Mouse (Mus musculus): ENCODE measurements around the gene Ccdc47. TPM values are rescaled to one million over a fixed set of nuclear protein-coding genes. Genes with fewer than 3 reads are reported as not detected.

The Ccdc47 gene
- total RNA-seq, 1 experiment = 82.3 TPM

DNA sequence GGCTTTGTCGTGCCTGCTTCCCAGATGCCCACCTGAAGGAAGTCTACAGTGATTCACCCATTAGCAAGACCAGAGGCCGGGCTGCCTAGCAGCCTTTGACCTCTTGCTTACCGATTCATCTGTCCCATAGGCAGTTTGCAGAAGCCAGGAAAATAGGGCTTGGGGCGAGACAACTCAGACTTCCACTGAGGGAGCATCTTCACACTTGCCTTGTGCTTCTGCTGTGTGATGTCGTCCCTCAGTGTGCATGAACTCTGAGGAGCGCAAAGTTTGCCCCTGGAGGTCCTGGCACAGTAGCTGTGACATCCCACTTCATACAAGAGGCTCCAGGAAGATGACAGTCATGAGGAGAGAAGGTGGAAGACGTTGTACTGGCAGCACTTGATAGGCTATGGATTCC, 59.0 kb downstream of the Ccdc47 start:
- Histone ChIP-seq H3K4me3 (ENCODE audit: insufficient read depth in 1 of 2, low read depth in 1 of 2, low read length in 2 of 2, poor library complexity in 1 of 2, severe bottlenecking in 1 of 2) (no peak overlapping the region), H3K4me1 (ENCODE audit: control insufficient read depth in 2 of 2, insufficient read depth in 2 of 2, low read length in 2 of 2, poor library complexity in 1 of 2) (peaks cover 0 to 15% of the 10 kb centered on the region in 2 experiments; a peak in 2 of 4 replicates), H3K36me3 (ENCODE audit: control insufficient read depth, insufficient read depth, low read length, poor library complexity, severe bottlenecking) (peaks cover 23% of the 10 kb centered on the region; the same call in 1 of the 2 replicates), H3K9ac (ENCODE audit: insufficient read depth, low read depth, low read length, poor library complexity, severe bottlenecking) (no peak overlapping the region), H3K27ac (ENCODE audit: insufficient read depth, low read depth, low read length, poor library complexity, severe bottlenecking) (no peak overlapping the region), H3K9me3 (ENCODE audit: control insufficient read depth, insufficient read depth, low read depth, low read length) (no peaks in the 10 kb centered on the region)
- DNase-seq (ENCODE audit: low read depth, low spot score) = no peak
- TF ChIP-seq MAFK (IDR thresholded peaks at IDR 0.05; ENCODE audit: insufficient read depth, low read depth, low read length) (no peak), HCFC1 (IDR thresholded peaks at IDR 0.05; ENCODE audit: borderline replicate concordance, insufficient read depth, low read length) (no peak), CHD2 (IDR thresholded peaks at IDR 0.05; ENCODE audit: low read depth, low read length) (no peak), ZNF384 (IDR thresholded peaks at IDR 0.05; ENCODE audit: low read depth, low read length) (no peak), ZC3H11A (IDR thresholded peaks at IDR 0.05; ENCODE audit: borderline replicate concordance, low read depth, low read length) (no peak)
- in situ Hi-C loops (cut with MboI; ENCODE audit: low sequenced_read_pairs in 2 of 2, unreplicated experiment in 2 of 2) = no loop called here

GRCm38 (mm10) chr11:106156257-106156656, 59.9 kb downstream of the Ccdc47 start:
- in situ Hi-C loops (cut with MboI; ENCODE audit: low sequenced_read_pairs in 2 of 2, unreplicated experiment in 2 of 2) = no loop called here
- Histone ChIP-seq H3K9ac (ENCODE audit: insufficient read depth, low read depth, low read length, poor library complexity, severe bottlenecking) (no peak overlapping the region), H3K27ac (ENCODE audit: insufficient read depth, low read depth, low read length, poor library complexity, severe bottlenecking) (no peak overlapping the region), H3K4me3 (ENCODE audit: insufficient read depth in 1 of 2, low read depth in 1 of 2, low read length in 2 of 2, poor library complexity in 1 of 2, severe bottlenecking in 1 of 2) (no peak overlapping the region), H3K36me3 (ENCODE audit: control insufficient read depth, insufficient read depth, low read length, poor library complexity, severe bottlenecking) (peaks cover 31% of the 10 kb centered on the region; the same call in 1 of the 2 replicates), H3K9me3 (ENCODE audit: control insufficient read depth, insufficient read depth, low read depth, low read length) (no peaks in the 10 kb centered on the region), H3K4me1 (ENCODE audit: control insufficient read depth in 2 of 2, insufficient read depth in 2 of 2, low read length in 2 of 2, poor library complexity in 1 of 2) (peaks cover 0 to 15% of the 10 kb centered on the region in 2 experiments; a peak in 2 of 4 replicates)
- no peak for DNase-seq (ENCODE audit: low read depth, low spot score)
- TF ChIP-seq MAFK (IDR thresholded peaks at IDR 0.05; ENCODE audit: insufficient read depth, low read depth, low read length) (no peak), ZC3H11A (IDR thresholded peaks at IDR 0.05; ENCODE audit: borderline replicate concordance, low read depth, low read length) (no peak), HCFC1 (IDR thresholded peaks at IDR 0.05; ENCODE audit: borderline replicate concordance, insufficient read depth, low read length) (no peak), CHD2 (IDR thresholded peaks at IDR 0.05; ENCODE audit: low read depth, low read length) (no peak), ZNF384 (IDR thresholded peaks at IDR 0.05; ENCODE audit: low read depth, low read length) (no peak)

GRCm38 (mm10) chr11:106155761-106156160, 60.4 kb downstream of the Ccdc47 start:
- Histone ChIP-seq H3K4me1 (ENCODE audit: control insufficient read depth in 2 of 2, insufficient read depth in 2 of 2, low read length in 2 of 2, poor library complexity in 1 of 2) (peaks cover 0 to 12% of the 10 kb centered on the region in 2 experiments; a peak in 2 of 4 replicates), H3K9me3 (ENCODE audit: control insufficient read depth, insufficient read depth, low read depth, low read length) (no peaks in the 10 kb centered on the region), H3K9ac (ENCODE audit: insufficient read depth, low read depth, low read length, poor library complexity, severe bottlenecking) (no peak overlapping the region), H3K27ac (ENCODE audit: insufficient read depth, low read depth, low read length, poor library complexity, severe bottlenecking) (no peak overlapping the region), H3K4me3 (ENCODE audit: insufficient read depth in 1 of 2, low read depth in 1 of 2, low read length in 2 of 2, poor library complexity in 1 of 2, severe bottlenecking in 1 of 2) (no peak overlapping the region), H3K36me3 (ENCODE audit: control insufficient read depth, insufficient read depth, low read length, poor library complexity, severe bottlenecking) (peaks cover 35% of the 10 kb centered on the region; the same call in 1 of the 2 replicates)
- in situ Hi-C loops (cut with MboI; ENCODE audit: low sequenced_read_pairs in 2 of 2, unreplicated experiment in 2 of 2) = no loop called here
- TF ChIP-seq ZNF384 (IDR thresholded peaks at IDR 0.05; ENCODE audit: low read depth, low read length) = no peak
- TF ChIP-seq ZC3H11A (IDR thresholded peaks at IDR 0.05; ENCODE audit: borderline replicate concordance, low read depth, low read length) = no peak
- no peak for TF ChIP-seq MAFK (IDR thresholded peaks at IDR 0.05; ENCODE audit: insufficient read depth, low read depth, low read length)
- no peak for TF ChIP-seq HCFC1 (IDR thresholded peaks at IDR 0.05; ENCODE audit: borderline replicate concordance, insufficient read depth, low read length)
- TF ChIP-seq CHD2 (IDR thresholded peaks at IDR 0.05; ENCODE audit: low read depth, low read length) = no peak
- no peak for DNase-seq (ENCODE audit: low read depth, low spot score)

DNA sequence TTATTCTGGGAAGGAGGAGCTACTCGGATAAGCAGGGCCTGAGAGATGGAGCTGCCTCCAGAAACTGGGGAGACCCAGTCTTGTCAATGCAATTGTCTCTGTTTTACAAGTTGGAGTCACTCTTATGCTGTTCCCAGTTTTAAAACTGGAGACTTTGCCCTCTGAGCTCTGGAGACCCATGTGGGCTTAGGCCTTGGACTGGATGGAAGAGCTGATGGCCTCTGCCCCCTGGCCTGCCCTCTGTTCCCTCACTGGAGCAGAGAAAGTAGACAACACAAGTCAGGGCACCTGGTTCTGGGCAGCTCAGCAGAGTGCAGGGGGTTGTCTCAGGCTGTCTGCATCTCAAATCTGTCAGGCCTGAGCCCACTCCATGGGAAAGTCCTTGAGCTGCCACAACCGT, 61.4 kb downstream of the Ccdc47 start:
- Histone ChIP-seq H3K36me3 (ENCODE audit: control insufficient read depth, insufficient read depth, low read length, poor library complexity, severe bottlenecking) (peaks cover 41% of the 10 kb centered on the region), H3K4me3 (ENCODE audit: insufficient read depth in 1 of 2, low read depth in 1 of 2, low read length in 2 of 2, poor library complexity in 1 of 2, severe bottlenecking in 1 of 2) (no peak overlapping the region), H3K9ac (ENCODE audit: insufficient read depth, low read depth, low read length, poor library complexity, severe bottlenecking) (no peak overlapping the region), H3K27ac (ENCODE audit: insufficient read depth, low read depth, low read length, poor library complexity, severe bottlenecking) (no peak overlapping the region), H3K9me3 (ENCODE audit: control insufficient read depth, insufficient read depth, low read depth, low read length) (no peaks in the 10 kb centered on the region), H3K4me1 (ENCODE audit: control insufficient read depth in 2 of 2, insufficient read depth in 2 of 2, low read length in 2 of 2, poor library complexity in 1 of 2) (peaks cover 0 to 12% of the 10 kb centered on the region in 2 experiments; a peak in 2 of 4 replicates)
- no peak for TF ChIP-seq ZC3H11A (IDR thresholded peaks at IDR 0.05; ENCODE audit: borderline replicate concordance, low read depth, low read length)
- no peak for TF ChIP-seq ZNF384 (IDR thresholded peaks at IDR 0.05; ENCODE audit: low read depth, low read length)
- no peak for TF ChIP-seq CHD2 (IDR thresholded peaks at IDR 0.05; ENCODE audit: low read depth, low read length)
- in situ Hi-C loops (cut with MboI; ENCODE audit: low sequenced_read_pairs in 2 of 2, unreplicated experiment in 2 of 2) = no loop called here
- DNase-seq (ENCODE audit: low read depth, low spot score) = no peak

DNA sequence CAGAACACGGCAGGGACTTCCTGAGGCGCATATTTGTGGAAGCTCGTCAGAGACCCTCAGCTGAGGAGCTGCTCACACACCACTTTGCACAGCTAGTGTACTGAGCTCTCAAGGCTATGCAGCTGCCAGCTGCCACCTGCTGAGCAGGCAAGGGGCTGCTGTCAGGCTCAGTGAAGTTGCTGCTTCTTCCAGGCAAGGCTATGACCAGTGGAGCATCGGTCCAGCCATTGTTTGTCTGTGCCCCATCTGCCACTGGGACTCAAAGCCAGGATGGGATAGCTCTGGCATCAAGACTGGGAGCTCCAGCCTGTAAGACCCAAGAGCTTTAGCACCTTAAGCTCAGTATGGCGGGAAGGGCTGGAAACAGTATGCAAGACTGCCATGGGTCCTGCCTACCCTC, 62.1 kb downstream of the Ccdc47 start:
- Histone ChIP-seq H3K9ac (ENCODE audit: insufficient read depth, low read depth, low read length, poor library complexity, severe bottlenecking) (no peak overlapping the region), H3K36me3 (ENCODE audit: control insufficient read depth, insufficient read depth, low read length, poor library complexity, severe bottlenecking) (peaks cover 48% of the 10 kb centered on the region), H3K9me3 (ENCODE audit: control insufficient read depth, insufficient read depth, low read depth, low read length) (no peaks in the 10 kb centered on the region), H3K27ac (ENCODE audit: insufficient read depth, low read depth, low read length, poor library complexity, severe bottlenecking) (no peak overlapping the region), H3K4me3 (ENCODE audit: insufficient read depth in 1 of 2, low read depth in 1 of 2, low read length in 2 of 2, poor library complexity in 1 of 2, severe bottlenecking in 1 of 2) (no peak overlapping the region), H3K4me1 (ENCODE audit: control insufficient read depth in 2 of 2, insufficient read depth in 2 of 2, low read length in 2 of 2, poor library complexity in 1 of 2) (peaks cover 0 to 11% of the 10 kb centered on the region in 2 experiments; a peak in 2 of 4 replicates)
- DNase-seq (ENCODE audit: low read depth, low spot score) = no peak
- in situ Hi-C loops (cut with MboI; ENCODE audit: low sequenced_read_pairs in 2 of 2, unreplicated experiment in 2 of 2) = no loop called here
- TF ChIP-seq CHD2 (IDR thresholded peaks at IDR 0.05; ENCODE audit: low read depth, low read length) = no peak
- TF ChIP-seq HCFC1 (IDR thresholded peaks at IDR 0.05; ENCODE audit: borderline replicate concordance, insufficient read depth, low read length) = no peak
- no peak for TF ChIP-seq ZC3H11A (IDR thresholded peaks at IDR 0.05; ENCODE audit: borderline replicate concordance, low read depth, low read length)
- TF ChIP-seq ZNF384 (IDR thresholded peaks at IDR 0.05; ENCODE audit: low read depth, low read length) = no peak
- no peak for TF ChIP-seq MAFK (IDR thresholded peaks at IDR 0.05; ENCODE audit: insufficient read depth, low read depth, low read length)

All from ES-E14 (cell line).